Mouse (Mus musculus): ENCODE measurements around the gene Aatf. TPM values are rescaled to one million over a fixed set of nuclear protein-coding genes. Genes with fewer than 3 reads are reported as not detected.

Aatf gene
- polyA plus RNA-seq, 1 experiment from 2014 or later = 49.4 TPM

Other genes with a start within 250 kb of the Aatf start
- 0.13 and 0.15 TPM in 2 replicates for gene Lhx1, start 12.0 kb upstream of the Aatf start, polyA plus RNA-seq (2015; fragmentation: Nextera tagmentation; extraction: Ambion mirVana)

Data from embryonic facial prominence, embryonic 15.5 days (tissue).